Mouse (Mus musculus) bone marrow macrophage, adult 2 months (primary cell): Measurements from ENCODE around the gene Hist1h2br.
"Not testable (repeated sequence)": the region's sequence is repeated elsewhere in the genome, so short reads cannot be mapped to it uniquely, and the experiment has no call there.

Experiments used
- CTCF ChIP-seq: IDR thresholded peaks from 2 replicates; pipeline ENCODE4 v1.5.1; 2012; ENCODE audit warnings: low read depth, mild to moderate bottlenecking, low read length, moderate library complexity
- POLR2A ChIP-seq: IDR thresholded peaks from 2 replicates; pipeline ENCODE4 v1.6.1; 2012; ENCODE audit warnings: mild to moderate bottlenecking, low read depth, low read length, borderline replicate concordance

DNA sequence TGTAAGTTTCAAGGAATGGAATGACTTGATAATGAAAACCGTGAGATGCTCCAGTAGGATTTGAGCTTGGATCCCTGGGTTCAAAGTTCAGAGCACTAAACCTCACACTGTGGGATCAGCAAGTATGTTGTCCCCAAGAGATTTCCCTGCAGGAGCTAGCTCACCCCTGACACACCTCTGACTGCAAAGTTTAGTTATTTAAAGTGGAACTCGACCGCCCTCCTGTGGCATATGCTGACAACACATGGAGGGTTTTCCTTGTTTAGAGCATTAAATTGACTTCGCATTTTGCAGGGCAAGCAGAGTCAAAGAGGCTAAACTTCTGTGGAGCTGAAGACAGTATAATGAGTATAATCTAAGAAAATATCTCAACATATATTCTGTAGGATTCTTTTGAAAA lies 30.5 kb upstream of the Hist1h2br start:
- TF ChIP-seq CTCF, POLR2A: not testable (repeated sequence)
